22 mouse cellular contexts compared by ENCODE assay signal in genomic region chr11:32568637-32569293, GRCm38 (mm10). TPM values are rescaled to one million over a fixed set of nuclear protein-coding genes. Genes with fewer than 3 reads are reported as not detected.
DNase-seq lines count a peak whose midpoint lies in the region; ATAC-seq and TF ChIP-seq lines count a peak whose summit lies in the region.
"Had no signal": no experiment of that assay in that cellular context is flagged by ENCODE, and none has a peak within 500 bp of the region (broad histone marks: within the 10 kb centered on the region; RNA-seq: fewer than 3 reads in every experiment).

No protein-coding gene starts in this region.

- H3K9ac ChIP-seq in liver, adult 2 months (ENCODE audit: low read depth, low read length), result no peak overlapping the region
- no peak overlapping the region for H3K9ac ChIP-seq in liver, embryonic 11.5 days (ENCODE audit: low read depth, low read length)
- H3K9ac ChIP-seq: forebrain, embryonic 13.5 days; heart, embryonic 15.5 days; hindbrain, embryonic 14.5 days; liver, embryonic 14.5 days; midbrain, embryonic 15.5 days; neural tube, embryonic 15.5 days; stomach, embryonic 15.5 days had no signal

- H3K9me3 ChIP-seq in heart, embryonic 10.5 days, result no peaks in the 10 kb centered on the region
- H3K9me3 ChIP-seq in liver, embryonic 11.5 days (ENCODE audit: control insufficient read depth, low read length), result no peaks in the 10 kb centered on the region
- H3K9me3 ChIP-seq: forebrain, embryonic 13.5 days; G1E; heart, embryonic 15.5 days; midbrain, embryonic 15.5 days; neural tube, embryonic 15.5 days; stomach, embryonic 15.5 days had no signal

- H3K4me3 ChIP-seq in heart, embryonic 10.5 days, result no peak overlapping the region
- H3K4me3 ChIP-seq in liver, adult 2 months (ENCODE audit: insufficient read depth, low read depth, low read length), result no peak overlapping the region
- no peak overlapping the region for H3K4me3 ChIP-seq in liver, embryonic 11.5 days (ENCODE audit: low read depth, low read length)
- H3K4me3 ChIP-seq: forebrain, embryonic 13.5 days; heart, embryonic 15.5 days; left cerebral cortex, adult 2 months; midbrain, embryonic 15.5 days; neural tube, embryonic 15.5 days; stomach, embryonic 15.5 days had no signal

- ATAC-seq in liver, embryonic 11.5 days (replicated peaks; ENCODE audit: low FRiP score), result no peak
- ATAC-seq: forebrain, embryonic 13.5 days; intestine, postnatal 0 days; midbrain, embryonic 15.5 days had no signal

- no peak for TF ChIP-seq POLR2A in liver, adult 2 months (IDR thresholded peaks at IDR 0.05; ENCODE audit: extremely low read depth, insufficient read depth, low read length)

- H3K79me2 ChIP-seq in liver, adult 2 months (ENCODE audit: control insufficient read depth, insufficient read depth, low read length), result no peaks in the 10 kb centered on the region

- H3K4me2 ChIP-seq in liver, embryonic 11.5 days, result no peak overlapping the region
- H3K4me2 ChIP-seq: forebrain, embryonic 13.5 days; heart, embryonic 15.5 days; hindbrain, embryonic 14.5 days; midbrain, embryonic 15.5 days; neural tube, embryonic 15.5 days; stomach, embryonic 15.5 days had no signal

- peak; percentile 63 to 66 for DNase-seq in cerebellum, postnatal 10 days
- DNase-seq in cerebellum, adult 9-11 months, result no peak
- DNase-seq in heart, adult 11 months, result peak; percentile 94
- no peak for DNase-seq in heart, embryonic 10.5 days (ENCODE audit: low spot score)
- peak; percentile 34 for DNase-seq in liver, adult 2 months (ENCODE audit: extremely low read depth, low read depth, low spot score)
- no peak for DNase-seq in liver, embryonic 11.5 days (ENCODE audit: low spot score)
- DNase-seq in lung, postnatal 10 days, result peak; percentile 59
- no peak for DNase-seq in lung, postnatal 14 days
- DNase-seq: adrenal gland, postnatal 10 days; cerebellum, postnatal 36 days; kidney, postnatal 14 days; right cerebral cortex, postnatal 25 days had no signal

- no peaks in the 10 kb centered on the region for H3K36me3 ChIP-seq in heart, embryonic 10.5 days
- no peaks in the 10 kb centered on the region for H3K36me3 ChIP-seq in liver, adult 2 months (ENCODE audit: control insufficient read depth, insufficient read depth, low read length)
- H3K36me3 ChIP-seq in liver, embryonic 11.5 days (ENCODE audit: control insufficient read depth, insufficient read depth, low read length), result no peaks in the 10 kb centered on the region
- H3K36me3 ChIP-seq: heart, embryonic 15.5 days; midbrain, embryonic 15.5 days; neural tube, embryonic 15.5 days; stomach, embryonic 15.5 days had no signal

- 85% methylated on average over 15 of the region's 15 CpGs for WGBS in heart, embryonic 10.5 days
- 83% methylated on average over 15 of the region's 15 CpGs for WGBS in liver, adult 2 months
- 89% methylated on average over 15 of the region's 15 CpGs for WGBS in liver, embryonic 11.5 days

- TF ChIP-seq CTCF in liver, adult 2 months (IDR thresholded peaks at IDR 0.05; ENCODE audit: low read depth, low read length), result no peak

- no peak overlapping the region for H3K27ac ChIP-seq in heart, embryonic 10.5 days
- no peak overlapping the region for H3K27ac ChIP-seq in liver, adult 2 months (replicated peaks; ENCODE audit: insufficient read depth, low read depth, low read length)
- H3K27ac ChIP-seq in liver, embryonic 11.5 days (ENCODE audit: low read depth, low read length), result no peak overlapping the region
- H3K27ac ChIP-seq: forebrain, embryonic 13.5 days; heart, embryonic 15.5 days; hindbrain, embryonic 14.5 days; left cerebral cortex, adult 2 months; liver, embryonic 14.5 days; midbrain, embryonic 15.5 days; neural tube, embryonic 15.5 days; stomach, embryonic 15.5 days had no signal

- H3K27me3 ChIP-seq in heart, embryonic 10.5 days (ENCODE audit: insufficient read depth, poor library complexity, severe bottlenecking), result no peaks in the 10 kb centered on the region
- H3K27me3 ChIP-seq in liver, adult 2 months (ENCODE audit: control insufficient read depth, insufficient read depth, low read length), result no peaks in the 10 kb centered on the region
- H3K27me3 ChIP-seq in liver, embryonic 11.5 days (replicated peaks; ENCODE audit: control insufficient read depth, insufficient read depth, low read length), result no peaks in the 10 kb centered on the region
- H3K27me3 ChIP-seq: forebrain, embryonic 13.5 days; heart, embryonic 15.5 days; midbrain, embryonic 15.5 days; neural tube, embryonic 15.5 days; stomach, embryonic 15.5 days had no signal

- peaks cover 27% of the 10 kb centered on the region for H3K4me1 ChIP-seq in heart, embryonic 10.5 days
- no peaks in the 10 kb centered on the region for H3K4me1 ChIP-seq in liver, adult 2 months (ENCODE audit: control insufficient read depth, insufficient read depth, low read length)
- H3K4me1 ChIP-seq in liver, embryonic 11.5 days (replicated peaks; ENCODE audit: control insufficient read depth, insufficient read depth, low read length), result peaks cover 36% of the 10 kb centered on the region
- H3K4me1 ChIP-seq: midbrain, embryonic 15.5 days had no signal

RNA-seq across cellular contexts. Expression of gene Stk10, which starts 35.7 kb away (rescaled TPM):
- polyA plus RNA-seq in heart, embryonic 10.5 days (2016; fragmentation: Nextera tagmentation; extraction: Ambion mirVana), result 2.3 and 2.8 TPM in 2 replicates
- total RNA-seq in liver, adult 2 months (2014; rRNA removed), result 2.0 and 2.5 TPM in 2 replicates
- polyA plus RNA-seq in liver, adult 2 months (2012; rRNA removed), result 2.0 and 2.4 TPM in 2 replicates
- polyA plus RNA-seq in liver, embryonic 11.5 days (2014; fragmentation: Nextera tagmentation; extraction: Ambion mirVana), result 4.8 and 5.8 TPM in 2 replicates

RNA-seq across cellular contexts. Expression of gene Efcab9, which starts 36.9 kb away (rescaled TPM):
- polyA plus RNA-seq in heart, embryonic 10.5 days (2016; fragmentation: Nextera tagmentation; extraction: Ambion mirVana), result 0.36 TPM in 1 of 2 replicates, not detected in the other
- total RNA-seq in liver, adult 2 months (2014; rRNA removed), result 0.34 TPM in 1 of 2 replicates, not detected in the other
- polyA plus RNA-seq in liver, adult 2 months (2012; rRNA removed), result not detected in 2 replicates
- 0.25 and 0.49 TPM in 2 replicates for polyA plus RNA-seq in liver, embryonic 11.5 days (2014; fragmentation: Nextera tagmentation; extraction: Ambion mirVana)
- polyA plus RNA-seq: G1E; hindbrain, embryonic 14.5 days; midbrain, embryonic 15.5 days; neural tube, embryonic 15.5 days had no signal

Comparison
In these comparisons a context has a peak if more than half of its experiments do, and no peak if none do; other contexts are left out.
1. DNase-seq: peak in cerebellum, postnatal 10 days (2 of 2), heart, adult 11 months (single experiment), liver, adult 2 months (single experiment) and lung, postnatal 10 days (single experiment); none in cerebellum, adult 9-11 months (single experiment), heart, embryonic 10.5 days (single experiment), liver, embryonic 11.5 days (single experiment) and lung, postnatal 14 days (single experiment).